Mouse (Mus musculus): Measurements from ENCODE around the gene Clcc1.

- TF ChIP-seq CTCF (IDR thresholded peaks at IDR 0.05; ENCODE audit: low read depth, low read length) (no peak), TAL1 (conservative IDR thresholded peaks at IDR 0.05; ENCODE audit: low read depth, low read length) (no peak), GATA1 (IDR thresholded peaks at IDR 0.05; ENCODE audit: borderline replicate concordance, low read length) (no peak), GATA2 (IDR thresholded peaks at IDR 0.05; ENCODE audit: borderline replicate concordance, low read depth, low read length) (no peak)
These were observed 7.2 kb downstream of the Clcc1 start for GRCm38 (mm10) chr3:108660941-108661340.
